Mouse (Mus musculus): ENCODE data around the gene Nck2.

- no peak for TF ChIP-seq CTCF (IDR thresholded peaks at IDR 0.05; ENCODE audit: borderline replicate concordance, insufficient read depth, low read length)
- peak; percentile 50; the same call in 1 of the 2 replicates for TF ChIP-seq POLR2A (IDR thresholded peaks at IDR 0.05; ENCODE audit: low read depth, low read length)
Measured at GRCm38 (mm10) chr1:43446731-43447601, 2.6 kb downstream of the Nck2 start.
